Mouse (Mus musculus): ENCODE results near the gene Sgsh. TPM values are rescaled to one million over a fixed set of nuclear protein-coding genes. Genes with fewer than 3 reads are reported as not detected.

The Sgsh gene
- 34.0 and 43.9 TPM in 2 replicates for polyA plus RNA-seq (2012; rRNA removed; ENCODE audit: low replicate concordance)

GRCm38 (mm10) chr11:119355443-119356385 is at the start of gene Sgsh, which contains the start of gene Slc26a11:
Sgsh (minus strand) TSS chr11:119355536.
Slc26a11 (plus strand) TSS chr11:119355557.

GRCm38 (mm10) chr11:119392800-119393482 is 37.6 kb upstream of the Sgsh start, which contains the start of gene Rnf213:
Rnf213 (plus strand) TSS chr11:119393100.

GRCm38 (mm10) chr11:119307658-119307867 is 47.8 kb downstream of the Sgsh start, which contains the start of gene Card14:
Card14 (plus strand) TSS chr11:119307768.

GRCm38 (mm10) chr11:119299391-119300245 is 55.7 kb downstream of the Sgsh start, which contains the start of gene Eif4a3:
Eif4a3 (minus strand) TSS chr11:119300089.

Other genes starting within 250 kb of the Sgsh start
- 11.2 and 26.1 TPM in 2 replicates for gene Tbc1d16, start 127.0 kb downstream of the Sgsh start, polyA plus RNA-seq (2012; rRNA removed; ENCODE audit: low replicate concordance)
- 0.20 and 1.8 TPM in 2 replicates for gene Ccdc40, start 127.0 kb downstream of the Sgsh start, polyA plus RNA-seq (2012; rRNA removed; ENCODE audit: low replicate concordance)
- 180 and 243 TPM in 2 replicates for gene Gaa, start 87.6 kb downstream of the Sgsh start, polyA plus RNA-seq (2012; rRNA removed; ENCODE audit: low replicate concordance)
- gene Eif4a3, start 55.4 kb downstream of the Sgsh start, polyA plus RNA-seq (2012; rRNA removed; ENCODE audit: low replicate concordance): 83.2 and 127 TPM in 2 replicates
- 0.27 and 0.53 TPM in 2 replicates for gene Card14, start 47.8 kb downstream of the Sgsh start, polyA plus RNA-seq (2012; rRNA removed; ENCODE audit: low replicate concordance)
- 21.1 and 27.0 TPM in 2 replicates for gene Slc26a11, start within 50 bp of the Sgsh start, polyA plus RNA-seq (2012; rRNA removed; ENCODE audit: low replicate concordance)
- 33.5 and 46.4 TPM in 2 replicates for gene Rnf213, start 37.6 kb upstream of the Sgsh start, polyA plus RNA-seq (2012; rRNA removed; ENCODE audit: low replicate concordance)
- gene Endov, start 135.8 kb upstream of the Sgsh start, polyA plus RNA-seq (2012; rRNA removed; ENCODE audit: low replicate concordance): 18.2 and 26.6 TPM in 2 replicates
- 0.17 and 7.0 TPM in 2 replicates for gene Nptx1, start 192.2 kb upstream of the Sgsh start, polyA plus RNA-seq (2012; rRNA removed; ENCODE audit: low replicate concordance)
- 25.8 and 35.7 TPM in 2 replicates for gene Rptor, start 247.4 kb upstream of the Sgsh start, polyA plus RNA-seq (2012; rRNA removed; ENCODE audit: low replicate concordance)

All from subcutaneous adipose tissue, adult 2 months (tissue).